Mouse (Mus musculus) granulocyte monocyte progenitor cell, adult 5-6 weeks (primary cell): ENCODE measurements around the gene Zmym4. TPM values are rescaled to one million over a fixed set of nuclear protein-coding genes. Genes with fewer than 3 reads are reported as not detected.
A peak's percentile ranks its signal among the peaks of the same experiment; 100 is the strongest.
"Not testable (repeated sequence)": the region's sequence is repeated elsewhere in the genome, so short reads cannot be mapped to it uniquely, and the experiment has no call there.

Experiments
- ATAC-seq: replicated peaks from 2 replicates; pipeline ENCODE4 v1.8.0; 2016; ENCODE audit warnings: mild to moderate bottlenecking, moderate TSS enrichment, inconsistent platforms; ENCODE audit not compliant: poor library complexity, severe bottlenecking
- total RNA-seq, 2 experiments: library from RNA; stranded (forward) in 1 of 2; stranded (reverse) in 1 of 2; fragments of 200-712, 200-1000 nt in 1 of 2; fragments of >200 nt in 1 of 2; fragmentation: Nextera tagmentation in 1 of 2; gene quantifications; 2 replicates each; pipeline ENCODE4 v1.2.3; 2014 to 2017

The Zmym4 gene
- total RNA-seq (2014; fragmentation: Nextera tagmentation): 36.8 and 50.7 TPM in 2 replicates
- 45.9 and 60.9 TPM in 2 replicates for total RNA-seq (2017)

DNA sequence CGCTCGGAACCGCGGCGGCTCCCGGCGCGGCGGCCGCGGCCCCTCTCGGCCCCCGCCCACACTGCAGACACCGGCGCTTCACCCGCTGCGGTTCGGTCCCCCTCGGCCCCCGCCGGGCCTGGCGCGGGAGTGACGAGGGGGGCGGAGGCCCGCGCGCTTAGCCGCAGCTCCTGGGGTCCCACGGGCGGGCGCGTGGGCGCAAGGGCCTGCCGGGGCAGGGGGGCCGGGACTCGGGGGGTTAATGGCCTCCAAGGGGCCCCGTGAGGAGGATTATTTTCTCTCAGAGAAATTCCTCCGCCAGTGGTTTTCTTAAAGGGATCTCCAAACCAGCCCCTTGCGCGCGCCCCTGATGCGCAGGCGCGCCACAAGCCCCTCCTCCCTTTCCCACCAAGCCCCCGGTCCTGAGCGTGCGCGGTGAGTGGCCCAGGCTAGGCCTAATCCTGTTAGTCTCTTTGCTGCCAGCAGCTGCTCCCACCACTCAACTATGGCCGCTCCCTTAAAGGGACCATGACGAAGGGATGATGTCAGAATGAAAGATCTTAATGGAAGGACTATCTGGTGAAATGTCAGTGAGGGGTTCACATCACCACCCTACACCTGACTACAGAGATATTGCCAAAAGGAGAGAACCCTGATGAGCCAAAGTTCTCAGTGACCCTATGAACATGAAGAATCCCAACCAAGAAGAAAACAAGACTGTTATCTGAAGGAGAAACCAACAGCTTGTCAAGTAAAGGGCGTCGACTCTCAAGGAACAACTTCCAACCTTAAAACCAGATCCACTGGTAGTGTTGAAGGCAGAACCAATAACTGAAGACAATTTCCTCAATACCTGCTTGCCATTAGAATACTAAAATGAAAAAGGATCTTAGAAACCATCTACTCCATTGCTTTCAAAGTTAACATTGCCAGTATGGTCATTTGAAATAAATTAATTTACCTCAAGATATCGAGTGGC, at the start of gene Zmym4:
TSS of gene Zmym4 (minus strand) at position 272 of the 958 bp plus-strand sequence.
- ATAC-seq: peak; percentile 99

DNA sequence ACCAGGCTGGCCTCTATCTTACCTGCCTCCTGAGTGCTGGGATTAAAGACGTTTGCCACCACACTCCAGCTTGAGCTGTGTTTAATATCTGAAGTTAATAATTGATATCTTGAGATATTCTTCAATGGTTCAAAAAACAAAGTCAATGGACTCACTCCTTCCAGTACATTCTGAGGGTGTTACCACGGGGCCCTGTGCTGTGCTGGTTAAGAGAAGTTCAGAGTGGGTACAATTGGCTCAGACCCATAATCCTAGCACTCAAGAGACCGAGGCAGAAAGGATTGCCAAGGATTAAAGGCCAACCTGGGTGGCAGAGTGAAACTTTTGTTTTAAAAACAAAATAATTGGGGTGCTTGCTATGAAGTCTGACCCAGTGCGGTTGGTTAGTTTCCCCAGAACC, 48.4 kb upstream of the Zmym4 start:
- ATAC-seq: no peak

DNA sequence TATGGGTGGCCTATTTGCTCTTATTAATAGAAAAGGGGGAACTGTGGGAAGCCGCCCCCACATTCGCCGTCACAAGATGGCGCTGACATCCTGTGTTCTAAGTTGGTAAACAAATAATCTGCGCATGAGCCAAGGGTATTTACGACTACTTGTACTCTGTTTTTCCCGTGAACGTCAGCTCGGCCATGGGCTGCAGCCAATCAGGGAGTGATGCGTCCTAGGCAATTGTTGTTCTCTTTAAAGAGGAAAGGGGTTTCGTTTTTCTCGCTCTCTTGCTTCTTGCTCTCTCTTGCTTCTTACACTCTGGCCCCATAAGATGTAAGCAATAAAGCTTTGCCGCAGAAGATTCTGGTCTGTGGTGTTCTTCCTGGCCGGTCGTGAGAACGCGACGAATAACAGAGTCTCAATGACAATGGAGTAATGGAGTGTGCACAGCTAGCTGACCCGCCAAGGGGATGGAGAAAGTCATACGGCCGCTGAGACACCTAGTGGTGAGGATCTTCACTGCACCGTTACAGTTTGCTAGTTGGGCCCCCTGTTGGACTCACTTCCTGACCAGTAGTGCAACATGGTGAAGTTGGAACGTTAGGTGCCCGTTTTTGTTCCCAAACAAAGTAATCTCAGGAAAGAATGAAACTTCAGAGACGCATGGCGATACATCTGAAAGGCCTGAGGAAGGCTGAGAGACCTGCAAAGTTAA, 47.5 kb upstream of the Zmym4 start:
- peak; percentile 100 for ATAC-seq

DNA sequence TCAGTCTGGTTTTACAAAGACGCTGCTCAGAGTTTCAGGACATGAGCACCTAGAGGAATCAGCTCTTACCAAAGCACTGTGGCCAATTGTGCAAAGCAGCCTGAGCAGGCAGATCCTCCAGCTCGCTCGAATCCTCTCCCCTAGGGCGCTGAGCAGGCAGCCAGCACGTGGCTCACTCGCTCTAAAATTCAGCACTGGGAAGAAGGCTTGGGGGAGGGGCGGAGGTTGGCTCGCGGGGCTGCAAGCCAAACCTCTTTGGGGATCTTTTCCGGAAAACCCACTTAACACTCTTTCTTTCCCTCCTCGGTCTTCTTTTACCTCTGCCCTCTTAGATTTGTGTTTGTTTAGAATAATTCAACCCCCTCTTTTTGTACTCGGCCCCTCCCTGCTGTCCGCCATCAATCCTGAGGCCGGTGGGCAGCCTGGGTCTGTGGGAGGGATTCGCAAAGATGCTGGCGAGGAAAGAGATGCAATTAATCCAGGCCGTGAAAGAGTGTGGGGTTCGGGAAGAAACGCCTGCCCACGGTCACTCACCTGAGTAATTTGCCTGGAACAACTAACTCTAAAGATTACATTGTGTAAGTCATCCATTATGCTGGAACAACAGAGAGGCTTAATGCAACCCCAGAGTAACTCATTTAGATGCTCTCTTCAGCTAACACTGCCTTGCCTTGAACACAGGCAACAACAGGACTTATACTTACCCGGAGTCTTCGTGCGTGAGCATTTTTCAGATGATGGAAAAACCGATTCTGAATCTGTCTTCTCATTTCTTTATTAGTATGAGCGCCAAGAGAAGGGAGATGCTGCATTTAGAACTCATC, 37.4 kb upstream of the Zmym4 start:
- peak; percentile 61 for ATAC-seq

DNA sequence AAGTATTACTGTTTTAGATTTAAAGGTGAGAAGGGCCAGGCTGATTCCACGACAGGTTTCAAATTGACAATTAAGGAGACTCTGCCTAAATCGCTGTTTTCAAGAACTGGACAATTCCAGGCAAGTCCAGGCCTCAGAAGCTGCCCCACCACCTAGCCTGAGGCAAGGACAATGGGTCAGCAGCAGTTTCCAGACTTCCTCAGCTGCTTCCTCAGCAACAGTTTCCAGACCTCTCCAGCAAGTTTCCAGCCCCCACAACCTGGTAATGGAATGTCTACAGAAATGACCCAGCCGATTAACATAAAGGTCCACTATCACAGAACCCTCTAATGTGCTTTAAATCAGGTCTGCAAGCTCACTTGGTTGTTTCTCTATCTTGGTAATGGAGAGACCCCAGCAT, 36.4 kb upstream of the Zmym4 start:
- no peak for ATAC-seq

DNA sequence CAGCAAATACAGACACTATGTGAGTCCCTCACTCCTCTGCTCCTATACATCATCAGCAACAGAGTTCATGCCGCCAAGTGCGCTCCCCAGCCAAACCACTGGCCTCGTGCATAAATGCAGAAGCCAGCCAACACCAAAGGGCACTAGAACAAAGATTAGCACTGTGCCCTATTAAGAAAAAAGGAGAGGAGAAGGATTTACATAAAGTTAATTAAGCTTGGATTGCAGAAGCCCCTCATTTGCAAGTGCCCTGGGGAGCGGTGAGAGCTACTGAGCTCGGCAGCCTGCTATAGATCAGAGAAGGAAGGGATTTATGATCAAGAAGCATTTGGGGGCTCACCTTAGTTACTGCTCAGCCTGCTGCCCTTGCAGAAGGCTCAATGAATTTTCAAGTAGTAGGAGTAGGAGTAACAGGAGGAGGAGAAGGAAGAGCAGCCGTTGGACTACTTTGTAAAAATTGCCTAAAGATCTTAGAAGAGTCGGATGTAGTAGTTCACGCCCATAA, 32.7 kb upstream of the Zmym4 start:
- no peak for ATAC-seq

DNA sequence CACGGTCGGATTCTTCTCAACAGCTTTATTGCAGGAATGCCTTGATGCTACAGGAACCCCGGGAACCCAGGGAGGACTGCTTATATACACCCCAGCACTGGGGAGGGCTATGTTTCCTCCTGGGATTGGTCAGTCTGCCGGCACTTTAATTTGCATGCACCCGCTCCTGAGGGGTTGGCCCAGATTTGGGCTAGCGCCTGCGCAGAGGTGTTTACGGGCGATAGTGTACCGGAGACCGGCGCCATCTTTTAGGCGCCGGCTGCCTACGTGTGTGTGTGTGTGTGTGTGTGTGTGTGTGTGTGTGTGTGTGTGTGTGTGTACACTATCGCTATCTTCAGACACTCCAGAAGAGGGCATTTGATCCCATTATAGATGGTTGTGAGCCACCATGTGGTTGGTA, 31.4 kb upstream of the Zmym4 start:
- not testable (repeated sequence) for ATAC-seq

DNA sequence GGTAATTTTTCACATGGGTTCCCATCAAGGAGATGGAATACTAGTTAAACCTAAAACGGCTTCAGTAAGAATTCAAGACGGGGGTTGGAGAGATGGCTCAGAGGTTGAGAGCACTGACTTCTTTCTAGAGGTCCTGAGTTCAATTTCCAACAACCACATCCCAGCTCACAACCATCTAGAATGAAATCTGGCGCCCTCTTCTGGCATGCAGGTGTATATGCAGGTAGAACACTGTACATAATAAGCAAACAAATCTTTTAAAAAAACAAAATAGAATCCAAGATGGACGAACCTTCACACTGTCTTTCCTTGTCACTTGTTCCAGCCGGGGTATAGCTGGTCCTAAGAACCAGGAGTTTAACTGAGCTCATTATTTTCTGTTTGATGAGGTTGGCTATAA, 24.4 kb upstream of the Zmym4 start:
- ATAC-seq: peak; percentile 59

DNA sequence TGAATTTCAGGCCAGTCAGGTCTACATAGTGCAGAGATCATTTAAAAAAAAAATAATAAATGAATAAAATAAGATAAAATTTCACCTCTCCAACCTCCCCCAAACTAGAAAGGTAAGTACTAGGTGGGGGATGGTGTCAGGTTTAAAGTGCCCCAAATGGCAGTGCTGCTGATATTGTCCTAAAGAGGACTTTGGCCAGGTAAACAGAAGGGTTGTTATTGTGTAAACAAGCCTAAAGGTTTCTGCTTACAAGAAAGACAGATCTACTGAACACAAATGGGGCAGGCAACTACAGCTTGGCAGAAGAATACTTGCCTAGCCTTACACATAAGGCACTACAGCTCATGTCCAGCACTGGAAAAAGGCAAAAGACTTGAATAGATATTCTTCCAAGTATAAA, 22.6 kb upstream of the Zmym4 start:
- ATAC-seq: no peak

DNA sequence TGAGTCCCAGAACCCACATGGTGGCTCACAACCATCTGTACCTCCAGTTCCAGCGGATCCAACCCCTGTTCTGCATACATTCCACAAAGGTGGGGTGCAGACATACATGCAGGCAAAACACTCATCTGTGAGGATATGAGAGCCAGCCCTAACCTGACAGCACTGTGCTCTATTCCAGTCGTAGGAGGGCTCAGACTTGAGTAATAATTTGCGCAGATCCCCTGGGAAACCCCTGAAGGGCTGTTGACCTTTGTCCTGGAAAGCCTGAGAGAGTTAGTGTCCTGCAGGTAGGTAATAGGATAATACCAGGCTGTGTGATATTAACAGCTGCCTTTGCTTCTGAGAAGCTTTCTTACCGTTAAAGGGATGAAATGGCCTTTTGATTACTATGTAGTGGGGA, 20.6 kb upstream of the Zmym4 start:
- ATAC-seq: no peak

DNA sequence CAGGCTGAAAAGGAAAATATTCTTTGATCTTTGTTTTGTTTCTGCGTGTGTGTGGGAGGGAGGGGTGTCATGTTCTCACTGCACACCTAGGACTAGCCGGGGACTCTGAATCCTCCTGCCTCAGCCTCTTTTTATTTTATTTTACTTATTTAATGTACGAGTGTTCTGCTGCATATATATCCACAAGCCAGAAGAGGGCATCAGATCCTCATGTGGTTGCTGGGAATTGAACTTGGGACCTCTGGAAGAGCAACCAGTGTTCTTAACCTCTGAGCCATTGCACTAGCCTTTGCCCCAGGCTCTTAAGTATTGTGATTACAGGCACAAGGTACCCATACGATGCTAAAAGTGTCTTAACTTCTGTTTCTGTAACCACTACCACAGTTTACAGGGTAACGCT, 18.8 kb upstream of the Zmym4 start:
- ATAC-seq: no peak

DNA sequence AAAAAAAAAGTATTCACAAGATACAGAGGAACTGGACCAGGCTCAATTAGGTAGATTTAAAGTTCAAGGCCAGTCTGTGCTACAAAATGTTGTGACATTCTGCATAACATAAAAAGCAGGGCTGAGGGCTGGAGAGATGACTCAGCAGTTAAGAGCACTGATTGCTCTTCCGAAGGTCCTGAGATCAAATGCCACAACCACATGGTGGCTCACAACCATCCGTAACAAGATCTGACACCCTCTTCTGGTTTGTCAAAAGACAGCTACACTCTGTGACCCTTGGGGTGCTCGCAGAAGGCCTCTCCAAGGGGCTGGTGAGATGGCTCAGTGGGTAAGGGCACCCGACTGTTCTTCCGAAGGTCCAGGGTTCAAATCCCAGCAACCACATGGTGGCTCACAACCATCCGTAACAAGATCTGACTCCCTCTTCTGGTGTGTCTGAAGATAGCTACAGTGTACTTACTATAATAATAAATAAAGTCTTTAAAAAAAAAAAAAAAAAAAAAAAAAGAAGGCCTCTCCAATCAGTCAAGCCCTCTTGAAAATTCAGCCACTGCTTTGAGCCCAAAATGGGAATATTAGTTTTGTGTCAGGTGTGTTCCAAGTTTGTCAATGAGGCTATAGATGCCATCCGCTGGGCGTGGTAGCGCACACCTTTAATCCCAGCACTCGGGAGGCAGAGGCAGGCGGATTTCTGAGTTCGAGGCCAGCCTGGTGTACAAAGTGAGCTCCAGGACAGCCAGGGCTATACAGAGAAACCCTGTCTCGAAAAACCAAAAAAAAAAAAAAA, 16.0 kb upstream of the Zmym4 start:
- not testable (repeated sequence) for ATAC-seq

DNA sequence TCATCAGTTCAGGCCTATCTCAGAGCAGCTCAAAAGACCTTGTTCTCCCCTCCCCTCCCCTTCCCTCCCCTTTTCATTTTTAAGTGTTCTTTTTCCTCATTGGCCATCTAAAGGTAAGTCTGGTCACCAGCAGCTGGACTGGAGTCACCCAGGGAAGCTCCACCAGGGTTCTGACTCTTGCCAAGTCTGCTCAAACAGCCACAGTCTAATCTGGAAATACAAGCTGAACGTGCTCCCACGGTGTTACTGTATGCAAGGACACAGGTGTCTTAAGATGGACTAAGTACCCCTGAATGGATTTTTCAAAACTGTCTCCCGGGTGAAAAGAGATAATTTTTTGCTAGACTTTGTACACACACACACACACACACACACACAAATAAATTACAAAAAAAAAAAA, 15.4 kb upstream of the Zmym4 start:
- ATAC-seq: no peak

DNA sequence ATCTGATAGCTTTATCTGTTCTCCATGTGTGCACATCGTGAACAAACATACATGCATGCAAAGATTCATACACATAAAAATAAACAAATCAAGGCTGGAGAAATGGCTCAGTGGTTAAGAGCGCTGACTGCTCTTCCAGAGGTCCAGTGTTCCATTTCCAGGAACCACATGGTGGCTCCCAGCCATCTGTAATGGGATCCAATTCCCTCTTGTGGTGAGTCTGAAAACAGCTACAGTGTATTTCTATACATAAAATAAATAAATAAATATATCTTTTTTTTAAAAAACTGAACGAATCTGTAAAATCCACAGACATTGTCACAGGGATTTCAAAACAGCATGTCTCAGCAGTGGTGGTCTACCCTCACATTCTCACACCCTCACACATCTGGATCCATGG, 10.8 kb upstream of the Zmym4 start:
- ATAC-seq: no peak

DNA sequence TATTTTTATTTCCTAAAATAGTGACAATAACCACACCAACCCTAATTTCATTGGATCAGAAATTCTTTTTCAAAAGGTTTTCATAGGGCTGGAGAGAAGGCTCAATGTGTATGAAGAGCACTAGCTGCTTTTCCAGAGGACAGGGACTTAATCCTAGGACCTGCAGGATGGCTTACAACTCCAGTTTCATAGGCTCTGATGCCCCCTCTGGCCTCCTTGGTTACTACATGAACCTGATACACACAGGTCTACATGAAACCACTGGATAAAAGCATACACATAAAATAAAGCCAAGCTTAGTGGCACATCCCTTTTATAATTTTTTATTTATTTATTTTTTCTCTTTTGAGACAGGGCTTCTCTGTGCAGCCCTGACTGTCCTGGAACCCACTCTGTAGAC, 9.5 kb upstream of the Zmym4 start:
- ATAC-seq: peak; percentile 55; the same call in 1 of the 2 replicates

DNA sequence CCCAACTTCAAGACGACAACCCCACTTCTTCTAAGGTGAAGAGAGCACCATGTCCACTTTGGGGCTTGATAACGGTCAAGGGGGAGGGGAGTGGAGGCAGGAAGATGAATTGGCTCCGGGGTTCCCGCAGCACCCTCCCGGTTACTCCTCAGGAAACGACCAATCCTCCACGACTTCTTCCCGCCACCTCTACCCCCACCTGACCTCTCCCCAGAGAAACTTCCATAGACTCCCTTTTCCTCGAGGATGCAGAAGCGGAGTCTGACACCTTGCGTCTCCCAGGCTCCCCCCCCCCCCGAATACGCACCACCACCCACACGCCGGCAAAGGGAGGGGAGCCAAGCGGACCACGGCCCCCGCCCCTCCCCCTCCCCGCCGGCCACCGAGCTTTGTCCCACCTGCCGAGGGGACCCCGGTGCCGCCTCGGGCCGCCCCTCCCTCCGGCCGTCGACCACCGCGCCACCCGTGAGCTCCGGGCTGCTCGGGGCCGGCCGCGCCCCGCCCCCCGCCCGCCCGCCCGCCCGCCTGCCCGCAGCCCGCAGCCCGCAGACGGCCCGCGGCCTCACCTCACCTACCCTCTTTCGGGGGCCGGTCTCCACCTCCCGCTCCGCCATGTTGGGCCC, 583 bp downstream of the Zmym4 start:
- peak; percentile 61 for ATAC-seq

DNA sequence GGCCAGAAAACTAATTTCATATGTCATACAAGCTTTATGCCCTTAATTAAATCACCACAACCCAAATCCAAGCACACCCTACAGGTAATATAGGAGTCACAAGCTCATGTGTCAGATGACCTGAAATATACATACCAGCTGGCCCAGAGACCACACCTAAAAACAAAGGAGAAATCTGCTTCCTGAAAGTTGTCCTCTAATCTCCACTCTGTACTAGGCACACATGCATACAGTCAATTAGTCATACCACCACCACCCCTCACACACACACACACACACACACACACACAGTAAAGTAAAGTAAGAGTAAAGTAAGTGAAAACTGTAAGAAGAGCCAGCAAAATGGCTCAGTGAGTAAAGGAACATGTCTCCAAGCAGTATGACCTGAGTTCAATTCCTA, 9.3 kb downstream of the Zmym4 start:
- ATAC-seq: no peak

DNA sequence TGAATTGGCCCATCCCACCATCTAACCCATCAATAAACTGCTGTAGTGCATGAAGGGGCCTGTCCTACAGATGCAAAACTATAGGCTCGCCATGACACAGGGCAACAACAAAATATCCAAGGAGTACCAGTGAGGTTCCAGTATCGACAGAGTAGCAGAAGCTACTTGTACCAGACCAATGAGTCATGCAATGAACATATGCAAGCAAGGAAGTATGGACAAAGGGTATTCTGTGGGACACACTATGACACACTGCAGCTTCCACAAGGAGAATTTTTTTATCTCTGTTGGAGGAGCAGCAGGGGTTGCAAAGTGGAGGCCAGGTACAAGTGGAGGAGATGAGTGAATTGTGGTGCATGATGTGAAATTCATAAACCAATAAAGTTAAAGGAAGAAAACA, 9.7 kb downstream of the Zmym4 start:
- ATAC-seq: no peak

DNA sequence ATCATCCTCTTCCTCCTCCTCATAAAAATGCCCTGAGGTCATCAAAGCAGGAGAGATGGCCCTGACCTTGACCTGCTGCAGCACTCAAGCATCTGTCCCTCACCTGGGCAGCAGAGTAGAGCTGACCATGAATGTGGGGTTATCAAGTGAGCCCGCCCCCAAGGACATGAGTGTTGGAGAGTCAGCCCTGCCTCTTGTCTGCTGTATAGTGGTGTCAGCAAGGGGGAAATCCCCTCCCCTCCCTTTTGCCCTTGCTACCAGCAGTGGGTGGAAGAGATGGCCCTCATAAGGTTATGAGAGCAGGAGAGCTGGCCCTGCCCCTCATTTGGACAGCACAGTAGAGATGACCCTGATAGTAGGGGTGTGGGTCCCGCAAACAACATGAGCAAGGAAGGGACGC, 10.5 kb downstream of the Zmym4 start:
- ATAC-seq: no peak
